Mouse (Mus musculus) liver, embryonic 16.5 days (tissue): ENCODE results near the gene Klhl22. TPM values are rescaled to one million over a fixed set of nuclear protein-coding genes. Genes with fewer than 3 reads are reported as not detected.

Experiments
- ATAC-seq: fragments of 200-750 bp; cut with Nextera tagmentation; 2 replicates; pipeline ENCODE4 v1.8.0; 2017; ENCODE audit warnings: low read depth, mild to moderate bottlenecking, moderate number of reproducible peaks, moderate library complexity
- H3K27ac ChIP-seq: fragments of 300-500 bp; sonication (generic); 2 replicates; pipeline ENCODE4 v1.5.1; 2014; ENCODE audit warnings: mild to moderate bottlenecking, low read length
- H3K27me3 ChIP-seq: fragments of 300-500 bp; sonication (generic); 2 replicates; pipeline ENCODE4 v1.6.1; 2014; ENCODE audit warnings: low read depth, low read length, mixed read lengths; ENCODE audit not compliant: control insufficient read depth, insufficient read depth
- H3K36me3 ChIP-seq: fragments of 300-500 bp; sonication (generic); 2 replicates; pipeline ENCODE4 v1.6.1; 2014; ENCODE audit warnings: mild to moderate bottlenecking; ENCODE audit not compliant: control insufficient read depth, insufficient read depth
- H3K4me1 ChIP-seq: fragments of 300-500 bp; sonication (generic); 2 replicates; pipeline ENCODE4 v1.6.1; 2014; ENCODE audit warnings: low read depth, low read length, mixed read lengths; ENCODE audit not compliant: control insufficient read depth
- H3K4me2 ChIP-seq: fragments of 300-500 bp; sonication (generic); 2 replicates; pipeline ENCODE4 v1.6.1; 2014; ENCODE audit warnings: low read depth, low read length, mixed read lengths
- H3K4me3 ChIP-seq: fragments of 300-500 bp; sonication (generic); 2 replicates; pipeline ENCODE4 v1.5.1; 2014; ENCODE audit warnings: low read depth, mild to moderate bottlenecking, low read length
- H3K9ac ChIP-seq: fragments of 300-500 bp; sonication (generic); 2 replicates; pipeline ENCODE4 v1.6.1; 2014; ENCODE audit warnings: low read depth, low read length
- H3K9me3 ChIP-seq: fragments of 300-500 bp; sonication (generic); replicated peaks from 2 replicates; pipeline ENCODE4 v1.6.1; 2016; ENCODE audit warnings: low read length; ENCODE audit not compliant: control insufficient read depth
- WGBS: fragments of 180-500 bp; shearing (Covaris S2); extraction: QIAGEN DNeasy Blood & Tissue Kit; methylation state at CpG from one replicate; pipeline ENCODE4 v1.1.7; 2014; ENCODE audit not compliant: insufficient replicate concordance; 5-methylcytosine and 5-hydroxymethylcytosine counted together
- polyA plus RNA-seq: library from polyadenylated mRNA; unstranded; fragments of >200 nt; fragmentation: Nextera tagmentation; extraction: Ambion mirVana; gene quantifications from 2 replicates; pipeline ENCODE4 v1.2.1, GENCODE M21; 2015

Klhl22 gene
- polyA plus RNA-seq, 1 experiment from 2014 or later, result 12.8 TPM

DNA sequence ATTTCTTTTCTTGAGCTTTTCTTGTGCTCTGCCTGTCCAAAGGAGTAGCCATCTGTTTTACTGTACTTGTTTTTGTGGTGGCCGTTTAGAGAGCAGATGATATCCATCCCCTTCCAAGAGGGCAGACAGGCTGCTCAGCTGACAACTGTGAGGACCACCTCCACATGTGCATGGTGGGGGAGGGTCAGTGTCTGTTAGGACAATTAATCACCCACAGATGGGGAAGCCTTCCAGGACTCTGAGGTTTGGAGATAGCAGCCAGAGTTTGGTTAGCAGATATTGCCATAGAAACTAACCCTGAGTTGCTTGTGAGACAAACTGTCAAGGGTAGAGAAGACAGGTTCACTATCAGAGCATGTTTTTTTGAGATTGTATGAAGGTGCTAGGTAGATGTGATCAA, 1.7 kb downstream of the Klhl22 start:
- ATAC-seq, result peak; percentile 25
- Histone ChIP-seq H3K4me1 (peaks cover 20% of the 10 kb centered on the region), H3K27ac (no peak overlapping the region)

DNA sequence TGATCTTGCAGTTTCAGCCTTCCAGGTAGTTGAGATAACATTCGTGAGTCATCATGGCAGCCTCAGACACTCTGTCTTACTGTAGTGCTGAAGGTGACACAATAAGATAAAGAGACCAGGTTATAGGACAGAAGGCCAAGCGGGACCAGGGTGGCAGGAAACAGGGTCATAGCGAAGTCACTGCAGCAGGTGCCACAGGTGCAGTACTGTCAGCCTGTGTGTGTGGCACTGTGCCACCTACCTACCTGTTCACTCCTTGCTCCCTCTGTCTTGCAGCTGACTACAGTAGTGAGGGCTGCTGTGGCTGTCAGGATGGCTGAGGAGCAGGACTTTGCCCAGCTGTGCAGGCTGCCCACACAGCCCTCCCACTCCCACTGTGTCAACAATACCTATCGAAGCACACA, 4.7 kb downstream of the Klhl22 start:
- H3K27ac ChIP-seq, result peak overlapping the region; percentile 23; the same call in 1 of the 2 replicates
- peak; percentile 59 for ATAC-seq
- H3K9ac ChIP-seq, result no peak overlapping the region
- no peaks in the 10 kb centered on the region for H3K9me3 ChIP-seq
- H3K4me2 ChIP-seq, result no peak overlapping the region
- H3K36me3 ChIP-seq, result no peaks in the 10 kb centered on the region
- WGBS, result 39% methylated on average over 4 of the region's 4 CpGs
- H3K4me1 ChIP-seq, result peaks cover 20% of the 10 kb centered on the region
- H3K4me3 ChIP-seq, result no peak overlapping the region
- no peaks in the 10 kb centered on the region for H3K27me3 ChIP-seq

More for the DNA sequence above, 1.7 kb downstream of the Klhl22 start:
- H3K36me3 ChIP-seq, result no peaks in the 10 kb centered on the region
- H3K4me3 ChIP-seq, result no peak overlapping the region
- no peak overlapping the region for H3K9ac ChIP-seq
- no peaks in the 10 kb centered on the region for H3K9me3 ChIP-seq
- H3K27me3 ChIP-seq, result no peaks in the 10 kb centered on the region
- 31% methylated on average over 1 of the region's 1 CpGs for WGBS
- H3K4me2 ChIP-seq, result no peak overlapping the region

DNA sequence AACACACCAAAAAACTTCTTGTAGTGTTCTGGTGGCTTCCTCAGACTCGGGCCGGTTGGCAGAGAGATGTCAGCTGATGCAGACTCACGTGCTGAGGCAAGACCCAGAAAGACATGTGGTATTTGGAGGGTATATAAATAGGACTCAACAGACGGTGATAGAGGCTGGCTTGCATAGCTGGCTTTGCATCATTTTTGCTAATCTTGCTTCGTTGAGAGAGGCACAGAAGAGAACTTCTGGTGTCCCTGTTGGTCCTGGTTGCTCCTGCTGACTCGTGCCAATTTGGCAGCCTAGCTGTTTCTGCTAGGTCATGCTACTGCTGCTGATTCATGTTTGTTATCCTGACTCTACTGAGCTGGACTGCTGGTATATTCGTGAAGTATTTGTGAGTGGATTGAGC, 9.4 kb downstream of the Klhl22 start:
- H3K27ac ChIP-seq, result peak overlapping the region; percentile 55
- no peak overlapping the region for H3K4me2 ChIP-seq
- peaks cover 3% of the 10 kb centered on the region for H3K4me1 ChIP-seq

DNA sequence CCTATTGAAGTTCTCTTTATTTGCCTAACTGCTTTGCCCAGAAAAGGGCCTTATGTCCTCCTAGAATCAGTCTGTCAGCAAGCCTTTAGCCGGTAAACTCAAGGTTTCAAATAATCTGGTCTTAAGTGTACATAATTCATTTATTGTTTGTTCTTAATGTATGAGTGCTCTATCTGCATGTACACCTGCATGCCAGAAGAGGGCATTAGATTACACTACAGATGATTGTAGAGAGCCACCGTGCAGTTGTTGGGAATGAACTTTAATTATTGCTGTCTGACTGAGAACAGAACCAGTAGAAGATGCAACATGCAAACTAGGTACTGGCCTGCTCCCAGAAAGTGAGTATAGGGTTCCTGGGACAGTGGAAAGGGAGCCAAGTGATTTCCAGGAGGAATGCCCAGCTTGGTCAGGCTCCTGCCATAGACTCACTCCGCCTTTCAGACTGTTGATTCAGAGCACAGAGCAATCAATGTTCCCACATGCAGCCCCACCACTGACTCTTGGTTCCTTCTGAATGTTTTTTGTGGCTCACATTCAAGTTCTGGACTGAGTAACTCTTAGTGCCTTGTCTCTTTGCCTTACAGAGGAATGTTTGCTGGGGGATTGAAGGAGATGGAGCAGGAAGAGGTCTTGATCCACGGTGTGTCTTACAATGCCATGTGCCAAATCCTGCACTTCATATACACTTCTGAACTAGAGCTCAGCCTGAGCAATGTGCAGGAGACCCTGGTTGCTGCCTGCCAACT, 11.9 kb downstream of the Klhl22 start:
- H3K4me2 ChIP-seq, result no peak overlapping the region
- no peak overlapping the region for H3K4me3 ChIP-seq
- H3K4me1 ChIP-seq, result no peaks in the 10 kb centered on the region; the same call in 1 of the 2 replicates
- no peak overlapping the region for H3K27ac ChIP-seq
- no peaks in the 10 kb centered on the region for H3K9me3 ChIP-seq
- no peaks in the 10 kb centered on the region for H3K36me3 ChIP-seq
- H3K27me3 ChIP-seq, result no peaks in the 10 kb centered on the region
- H3K9ac ChIP-seq, result no peak overlapping the region
- ATAC-seq, result no peak
- WGBS, result 74% methylated on average over 4 of the region's 4 CpGs

More for the DNA sequence above, 9.4 kb downstream of the Klhl22 start:
- Histone ChIP-seq H3K27me3 (no peaks in the 10 kb centered on the region), H3K9me3 (no peaks in the 10 kb centered on the region), H3K36me3 (no peaks in the 10 kb centered on the region), H3K9ac (no peak overlapping the region), H3K4me3 (no peak overlapping the region)
- peak; percentile 77 for ATAC-seq
- 48% methylated on average over 7 of the region's 7 CpGs for WGBS

DNA sequence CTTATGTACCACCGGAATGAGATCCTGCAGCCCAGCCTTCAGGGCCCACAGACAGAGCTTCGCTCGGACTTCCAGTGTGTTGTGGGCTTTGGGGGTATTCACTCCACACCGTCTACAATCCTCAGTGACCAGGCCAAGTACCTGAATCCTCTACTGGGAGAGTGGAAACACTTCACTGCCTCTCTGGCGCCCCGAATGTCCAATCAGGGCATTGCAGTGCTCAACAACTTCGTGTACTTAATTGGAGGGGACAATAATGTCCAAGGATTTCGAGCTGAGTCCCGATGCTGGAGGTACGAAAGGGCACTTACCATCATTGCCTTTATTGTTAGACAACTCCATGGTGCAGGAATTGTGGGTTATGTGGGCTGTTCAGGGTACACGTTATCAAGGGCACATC, 17.4 kb downstream of the Klhl22 start:
- Histone ChIP-seq H3K4me3 (no peak overlapping the region), H3K27me3 (no peaks in the 10 kb centered on the region), H3K4me1 (no peaks in the 10 kb centered on the region), H3K9ac (no peak overlapping the region), H3K27ac (no peak overlapping the region), H3K9me3 (no peaks in the 10 kb centered on the region), H3K36me3 (peaks cover 3% of the 10 kb centered on the region), H3K4me2 (no peak overlapping the region)
- 62% methylated on average over 11 of the region's 11 CpGs for WGBS
- ATAC-seq, result no peak

DNA sequence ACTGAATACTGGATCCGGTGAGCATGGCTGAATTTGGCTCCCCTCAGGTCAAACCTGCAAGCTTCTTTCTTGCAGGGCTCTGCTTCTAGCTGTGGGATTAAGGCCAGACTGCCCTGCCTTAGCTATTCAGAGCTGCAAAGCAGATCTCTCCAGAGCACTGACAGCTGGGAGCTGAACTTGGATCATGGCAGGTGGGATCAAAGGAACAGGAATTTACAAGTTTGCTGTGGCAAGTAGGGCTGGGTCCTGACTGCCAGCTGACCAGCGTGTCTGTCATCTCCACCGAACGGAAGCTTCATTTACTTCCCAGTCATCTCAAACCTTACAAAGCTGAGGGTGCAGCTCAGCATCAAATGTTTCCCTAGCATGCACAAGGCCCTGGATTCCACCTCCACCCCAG, 18.8 kb downstream of the Klhl22 start:
- H3K36me3 ChIP-seq, result peaks cover 3% of the 10 kb centered on the region
- no peak overlapping the region for H3K4me3 ChIP-seq
- no peak overlapping the region for H3K9ac ChIP-seq
- no peaks in the 10 kb centered on the region for H3K4me1 ChIP-seq
- H3K9me3 ChIP-seq, result no peaks in the 10 kb centered on the region
- no peak overlapping the region for H3K4me2 ChIP-seq
- no peaks in the 10 kb centered on the region for H3K27me3 ChIP-seq
- no peak for ATAC-seq
- no peak overlapping the region for H3K27ac ChIP-seq
- WGBS, result 57% methylated on average over 4 of the region's 4 CpGs

DNA sequence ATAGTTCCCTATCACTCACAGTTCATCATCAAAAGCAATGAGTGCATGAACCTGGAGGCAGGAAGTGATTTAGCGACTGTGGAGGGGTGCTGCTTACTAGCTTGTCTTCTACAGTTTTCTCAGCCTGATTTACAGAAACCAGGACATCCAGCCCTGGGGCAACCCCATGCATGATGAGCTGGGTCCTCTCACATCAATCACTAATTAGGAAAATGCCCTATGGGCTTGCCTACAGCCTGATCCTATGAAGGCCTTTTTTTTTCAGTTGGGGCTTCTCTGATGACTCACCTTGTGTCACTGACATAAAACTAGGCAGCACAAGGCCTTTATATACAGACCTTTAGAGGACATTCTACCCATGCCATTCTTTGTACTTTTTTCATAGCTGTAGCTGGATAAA, 20.3 kb downstream of the Klhl22 start:
- ATAC-seq, result no peak
- Histone ChIP-seq H3K27me3 (no peaks in the 10 kb centered on the region), H3K27ac (no peak overlapping the region), H3K9ac (no peak overlapping the region), H3K4me1 (no peaks in the 10 kb centered on the region), H3K4me3 (no peak overlapping the region), H3K36me3 (peaks cover 3% of the 10 kb centered on the region), H3K9me3 (no peaks in the 10 kb centered on the region), H3K4me2 (no peak overlapping the region)
- 45% methylated on average over 1 of the region's 1 CpGs for WGBS

DNA sequence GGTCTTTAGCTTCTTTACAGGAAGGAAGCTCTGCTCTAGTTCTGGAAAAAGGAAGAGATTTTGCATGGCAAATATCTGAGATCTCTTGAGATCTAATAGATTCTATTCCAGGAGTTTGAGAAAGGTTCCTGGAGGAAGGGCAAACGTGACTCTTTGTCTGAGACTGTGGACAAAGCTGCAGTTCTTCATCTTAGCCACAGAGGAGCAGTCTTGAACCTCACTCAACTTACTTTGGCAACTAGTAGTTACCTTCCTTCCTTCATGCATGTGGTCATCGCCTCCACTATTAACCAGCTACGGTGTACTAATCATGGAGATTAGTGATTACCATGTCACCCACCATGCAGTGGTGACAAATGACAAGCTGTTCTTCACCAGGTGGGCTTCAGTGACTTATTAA, 25.9 kb downstream of the Klhl22 start:
- no peaks in the 10 kb centered on the region for H3K36me3 ChIP-seq
- no peaks in the 10 kb centered on the region for H3K4me1 ChIP-seq
- H3K9me3 ChIP-seq, result no peaks in the 10 kb centered on the region
- 59% methylated on average over 3 of the region's 3 CpGs for WGBS
- no peak overlapping the region for H3K9ac ChIP-seq
- H3K4me3 ChIP-seq, result no peak overlapping the region
- no peaks in the 10 kb centered on the region for H3K27me3 ChIP-seq
- no peak overlapping the region for H3K27ac ChIP-seq
- H3K4me2 ChIP-seq, result no peak overlapping the region
- ATAC-seq, result no peak

DNA sequence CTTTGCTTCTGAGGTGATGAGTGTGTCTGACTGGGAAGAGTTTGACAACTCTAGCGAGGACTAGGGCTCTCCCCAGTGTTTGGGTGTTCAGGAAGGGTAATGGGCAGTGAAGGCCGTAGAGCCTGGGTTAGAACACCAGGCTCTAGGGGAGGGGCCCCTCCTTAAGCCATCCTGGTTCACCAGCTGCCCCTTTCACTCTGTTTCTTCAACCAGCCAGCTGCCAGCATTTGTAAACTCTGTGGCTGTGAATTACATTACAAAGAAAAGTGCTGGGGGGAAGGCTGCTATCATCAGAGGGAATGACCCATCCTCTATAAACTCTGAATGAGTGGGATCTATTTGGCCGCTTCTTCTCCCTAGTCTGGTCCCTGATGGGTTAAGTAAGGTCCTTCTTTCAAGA, 33.3 kb downstream of the Klhl22 start:
- Histone ChIP-seq H3K4me3 (no peak overlapping the region), H3K27ac (no peak overlapping the region), H3K27me3 (peaks cover 27% of the 10 kb centered on the region), H3K9me3 (no peaks in the 10 kb centered on the region), H3K9ac (no peak overlapping the region), H3K36me3 (no peaks in the 10 kb centered on the region), H3K4me2 (no peak overlapping the region), H3K4me1 (no peaks in the 10 kb centered on the region; the same call in 1 of the 2 replicates)
- ATAC-seq, result no peak
- 58% methylated on average over 3 of the region's 3 CpGs for WGBS
